Mouse (Mus musculus) thymus, adult 18-20 months (tissue): ENCODE data around the gene Enc1.
A peak's percentile ranks its signal among the peaks of the same experiment; 100 is the strongest.

ENCODE experiments used
- DNase-seq, 2 experiments: peaks; one replicate each; pipeline ENCODE4 v3.0.0; 2022; ENCODE audit warnings: mixed read lengths in 2 of 2

The Enc1 gene

DNA sequence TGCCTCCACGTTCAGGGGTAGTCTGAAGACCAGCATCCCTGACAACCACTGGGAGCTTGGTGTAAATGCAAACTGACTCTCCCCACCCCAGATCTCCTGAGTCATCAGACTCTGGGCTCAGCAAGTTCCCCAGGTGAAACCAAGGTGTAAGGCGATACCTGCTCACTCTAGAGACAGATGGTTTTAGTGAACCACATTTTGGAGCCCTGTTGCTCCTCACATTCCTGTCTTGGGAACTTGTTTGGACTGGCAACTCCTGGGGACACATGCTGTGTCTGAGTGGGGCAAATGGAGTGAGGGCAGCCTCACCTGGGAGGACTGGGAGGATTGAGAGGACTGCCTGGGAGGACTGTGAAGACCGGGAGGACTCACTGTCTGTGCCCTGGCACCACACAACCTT lies 13.1 kb upstream of the Enc1 start:
- DNase-seq = no peak

DNA sequence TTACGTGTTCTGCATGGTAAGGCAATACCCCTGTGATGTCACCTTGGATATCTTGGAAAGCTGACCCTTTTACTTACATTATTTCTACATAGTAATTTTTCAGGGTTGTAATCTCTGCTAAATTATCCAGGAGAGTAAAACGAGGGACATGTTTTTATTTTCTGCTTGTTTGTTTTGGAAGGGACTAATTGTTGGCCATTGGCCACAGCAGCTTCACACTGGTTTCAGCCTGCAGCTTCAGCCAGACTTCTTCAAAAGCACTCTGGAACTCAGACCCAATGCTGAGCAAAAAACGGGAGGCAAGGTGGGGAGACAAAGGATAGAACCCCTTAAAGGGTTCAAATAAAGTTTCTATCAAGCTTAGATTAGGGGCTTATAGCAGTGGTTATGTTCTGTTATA lies 10.8 kb upstream of the Enc1 start:
- DNase-seq = no peak

DNA sequence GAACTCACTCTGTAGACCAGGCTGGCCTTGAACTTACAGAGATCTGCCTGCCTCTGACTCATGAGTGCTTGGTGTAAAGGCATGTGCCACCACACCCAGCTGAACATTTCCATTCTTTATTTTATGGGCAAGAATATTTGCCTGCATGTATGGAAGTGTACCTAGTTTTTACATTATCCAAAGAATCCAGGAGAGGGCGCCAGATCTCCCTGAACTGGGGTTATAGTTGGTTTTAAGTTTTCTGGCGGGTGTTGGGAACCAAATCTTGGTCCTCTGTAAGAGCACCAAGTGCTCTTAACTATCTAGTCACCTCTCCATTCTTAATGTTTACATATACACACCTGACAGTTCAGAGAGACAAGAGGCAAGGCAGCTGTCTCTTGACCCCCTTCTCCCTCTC lies 7.8 kb upstream of the Enc1 start:
- no peak for DNase-seq

DNA sequence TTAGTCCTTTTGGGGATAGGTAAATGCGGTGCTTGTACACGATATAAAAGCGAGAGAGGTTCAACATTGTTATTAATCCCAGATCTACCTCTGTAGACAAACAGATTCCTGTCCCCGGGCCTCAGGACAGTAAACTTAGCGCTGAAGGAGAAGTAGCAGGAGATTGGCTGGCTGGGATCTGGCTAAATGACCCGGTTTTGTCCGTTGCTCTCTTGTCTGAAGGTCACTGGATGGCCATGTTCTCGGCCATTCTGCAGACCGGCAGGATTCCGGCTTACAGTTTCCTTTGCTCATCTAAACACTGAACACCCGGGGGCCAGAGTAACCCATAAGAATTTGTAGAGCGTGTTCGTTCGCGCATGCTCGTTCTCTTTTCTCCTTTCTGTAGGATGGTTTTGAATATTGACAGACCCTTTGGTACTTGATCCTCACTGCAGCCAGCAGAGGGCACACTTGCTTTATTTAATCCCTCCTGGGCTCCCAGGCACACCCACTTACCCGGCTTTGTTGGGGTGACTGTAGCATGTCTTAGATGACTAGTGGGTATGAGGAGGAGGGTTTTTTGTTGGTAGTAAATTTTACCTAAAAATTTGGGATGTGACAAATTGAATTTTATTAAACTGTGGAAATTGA lies 6.0 kb upstream of the Enc1 start:
- DNase-seq = peak; percentile 59 to 66

DNA sequence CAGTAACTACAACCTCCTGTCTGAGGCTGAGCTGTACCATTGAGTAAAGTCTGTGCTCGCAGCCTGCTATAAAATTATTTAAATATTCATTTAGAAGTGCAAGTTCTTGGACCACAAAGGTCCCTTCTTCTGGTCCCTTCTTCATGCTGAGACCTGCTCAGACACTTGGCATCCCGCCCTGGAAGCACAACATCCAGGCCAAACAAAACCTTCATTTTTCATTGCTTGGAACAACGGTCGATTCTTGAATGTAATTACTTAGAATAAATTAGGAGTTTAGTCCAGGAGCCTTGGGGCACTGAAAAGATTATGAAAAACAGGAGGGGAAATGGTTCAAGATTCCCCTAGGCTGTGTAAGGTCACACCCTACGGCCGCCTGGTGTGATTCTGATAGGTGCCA lies 5.0 kb upstream of the Enc1 start:
- no peak for DNase-seq

DNA sequence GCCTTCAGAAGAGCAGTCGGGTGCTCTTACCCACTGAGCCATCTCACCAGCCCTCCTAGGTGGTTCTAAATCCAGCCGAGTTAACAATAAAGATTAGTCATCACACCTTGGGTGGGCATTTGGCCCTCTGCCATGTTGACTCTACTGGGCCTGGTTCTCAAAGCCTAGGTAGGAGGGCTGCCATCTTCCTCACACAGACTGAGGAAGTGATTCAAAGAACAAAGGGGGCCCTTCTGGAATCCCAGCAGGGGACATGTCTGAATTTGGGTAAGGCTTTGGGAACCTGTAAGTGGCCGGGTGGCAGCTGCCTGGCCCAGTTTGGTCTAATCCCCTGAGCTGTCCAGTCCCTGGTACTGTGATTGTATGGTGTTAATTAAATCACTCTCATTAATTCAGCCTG lies 3.2 kb upstream of the Enc1 start:
- no peak for DNase-seq

DNA sequence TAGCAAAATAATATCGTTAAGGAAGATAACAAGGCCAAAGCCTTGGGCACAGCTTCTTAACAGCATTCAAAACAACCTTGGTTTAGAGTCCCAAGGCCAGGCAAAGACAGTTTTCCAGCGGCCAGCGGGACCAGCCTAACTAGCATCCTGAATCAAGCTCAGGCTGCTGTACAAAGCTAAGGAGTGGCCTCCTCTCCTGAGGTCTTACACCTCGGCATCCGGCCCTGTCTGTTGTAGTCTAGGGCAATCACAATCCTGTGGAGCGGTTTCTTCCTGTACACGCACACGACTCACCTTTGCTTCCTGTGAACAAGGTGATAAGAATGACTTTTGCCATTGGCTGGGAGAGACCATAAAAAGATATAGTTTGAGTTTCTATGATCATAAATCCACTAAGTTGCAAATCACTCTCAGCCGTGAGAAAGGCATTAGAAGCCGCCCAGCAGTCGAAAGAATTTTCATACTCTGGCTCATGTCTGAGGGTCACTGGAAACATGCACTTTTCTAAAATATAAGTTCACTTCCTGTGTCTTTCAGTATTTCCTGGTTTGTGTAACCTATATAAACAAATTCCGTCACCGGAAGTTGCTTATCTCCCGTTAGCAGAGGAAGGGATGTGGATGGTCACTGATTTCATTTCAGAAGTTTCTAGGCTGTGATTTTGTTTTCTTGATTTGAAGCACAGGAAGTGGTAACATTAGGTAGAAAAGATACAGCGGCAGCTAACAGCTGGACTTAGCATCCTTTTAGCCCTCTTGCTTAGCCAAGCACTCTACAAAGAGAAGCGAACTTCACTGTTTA lies 2.5 kb upstream of the Enc1 start:
- no peak for DNase-seq

DNA sequence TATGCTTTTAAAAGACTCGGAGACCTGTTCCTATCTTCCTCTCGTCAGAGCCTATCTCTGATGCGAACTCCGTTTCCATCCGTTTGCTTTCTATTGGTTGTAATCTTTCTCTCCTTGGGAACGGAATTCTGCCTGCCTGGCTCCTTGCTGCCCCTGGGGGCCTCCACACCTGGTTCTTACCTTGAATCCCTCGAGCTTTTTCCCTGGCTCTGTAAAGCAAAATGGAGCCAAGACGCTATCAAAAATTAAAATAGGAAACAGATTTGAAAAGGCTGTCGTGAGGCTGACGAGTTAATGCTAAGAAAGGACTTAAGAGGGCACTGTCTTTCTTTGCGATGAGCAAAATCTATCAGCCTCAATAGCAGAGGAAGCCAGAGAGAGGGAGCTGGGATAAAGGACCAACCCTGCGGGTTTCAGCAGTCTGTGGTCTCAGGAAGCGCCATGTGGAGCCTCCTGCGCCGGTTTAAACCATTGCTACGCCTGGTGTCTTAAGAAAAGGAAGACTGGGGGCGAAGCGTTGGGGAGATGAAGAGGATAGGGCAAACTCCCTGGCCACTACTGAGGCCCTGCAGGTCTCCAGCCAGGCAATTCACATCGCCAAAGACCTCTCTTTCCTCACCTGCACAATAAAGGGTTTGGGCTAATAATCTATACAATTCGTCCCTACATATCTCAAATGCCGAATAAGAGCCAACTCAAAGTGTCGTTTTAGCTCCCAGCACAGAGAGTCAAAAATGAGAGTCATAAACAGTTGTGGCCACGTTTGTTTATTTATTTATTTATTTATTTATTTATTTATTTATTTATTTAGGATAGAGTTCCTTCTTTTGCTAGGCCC lies 1.3 kb upstream of the Enc1 start:
- DNase-seq = peak; percentile 14 to 19

DNA sequence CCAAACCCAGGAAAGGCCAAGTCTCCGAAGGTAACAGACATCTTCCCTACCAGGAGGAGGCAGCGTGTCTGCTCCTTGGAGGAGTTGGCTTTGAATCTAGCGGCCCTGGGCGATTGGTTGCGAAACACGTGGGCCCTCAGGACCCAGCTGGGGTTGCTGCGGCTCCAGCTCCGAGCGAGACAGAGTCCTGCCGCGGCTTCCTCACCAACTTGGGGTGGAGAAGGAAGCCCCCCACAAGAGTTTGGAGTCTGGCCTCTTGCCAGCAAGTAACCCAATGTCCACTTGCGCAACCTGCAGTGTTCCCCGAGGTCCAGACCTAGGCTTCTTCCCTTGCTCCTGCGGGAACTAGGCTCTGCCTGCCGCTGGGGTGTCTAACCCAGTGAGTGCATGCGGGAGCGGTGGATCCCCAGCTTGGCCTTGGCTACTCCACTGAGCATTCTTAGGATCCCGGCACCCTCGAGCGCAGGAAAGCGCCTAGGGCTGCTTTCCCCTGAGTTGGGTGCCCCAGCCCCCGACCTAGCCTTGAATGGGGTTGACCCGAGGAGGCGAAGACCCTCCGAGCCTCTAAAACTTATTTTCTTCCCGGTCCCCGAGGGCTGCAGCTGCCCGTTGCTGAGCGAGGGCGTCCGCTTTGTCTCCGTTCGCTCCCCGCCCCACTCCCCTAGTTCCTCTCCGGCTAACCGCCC lies 483 bp upstream of the Enc1 start:
- peak; percentile 53 to 65 for DNase-seq

DNA sequence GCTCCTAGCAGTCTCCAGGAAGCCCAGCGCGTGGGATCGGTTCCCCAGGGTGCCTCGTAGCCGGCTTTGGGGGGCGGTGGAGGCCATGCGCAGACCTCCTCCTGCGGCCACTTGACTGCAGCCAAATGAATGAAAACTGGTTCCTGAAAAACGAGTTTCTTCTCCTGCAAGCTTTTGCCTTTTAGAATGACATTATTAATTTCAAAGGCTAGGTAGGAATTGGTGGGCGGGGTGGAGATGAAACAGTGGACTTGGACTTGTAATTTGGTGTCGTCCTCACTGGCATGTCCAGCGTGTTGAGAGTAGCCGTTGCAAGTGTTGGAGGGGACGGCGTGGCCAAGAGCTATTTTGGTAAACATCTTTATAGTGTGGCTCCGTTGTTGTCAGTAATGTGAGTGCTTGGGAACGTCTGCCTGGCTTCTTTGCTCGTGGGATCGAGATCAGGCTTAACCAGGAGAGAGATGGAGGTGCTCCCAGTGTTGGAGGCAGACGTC lies 929 bp downstream of the Enc1 start:
- DNase-seq = peak in 1 of 2 experiments; percentile 9

DNA sequence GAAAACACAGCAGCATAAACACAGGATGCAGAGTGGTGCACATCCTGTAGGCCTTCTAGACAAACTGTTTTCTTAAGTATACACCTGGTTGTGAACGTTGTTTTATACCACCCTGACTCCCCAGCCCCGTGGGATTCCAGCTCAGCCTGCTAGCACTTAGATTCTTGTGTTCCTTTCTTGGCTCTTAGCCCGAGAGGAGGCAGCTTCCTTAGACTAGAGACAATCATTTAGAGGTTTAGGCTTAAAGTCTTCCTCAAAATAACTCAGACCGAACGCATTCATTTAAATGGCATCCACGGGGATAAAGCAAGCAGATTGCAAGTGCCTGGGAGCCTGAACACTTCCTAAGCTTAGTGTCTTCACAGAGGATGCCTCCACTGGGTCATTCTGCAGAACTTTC lies 1.8 kb downstream of the Enc1 start:
- no peak for DNase-seq

DNA sequence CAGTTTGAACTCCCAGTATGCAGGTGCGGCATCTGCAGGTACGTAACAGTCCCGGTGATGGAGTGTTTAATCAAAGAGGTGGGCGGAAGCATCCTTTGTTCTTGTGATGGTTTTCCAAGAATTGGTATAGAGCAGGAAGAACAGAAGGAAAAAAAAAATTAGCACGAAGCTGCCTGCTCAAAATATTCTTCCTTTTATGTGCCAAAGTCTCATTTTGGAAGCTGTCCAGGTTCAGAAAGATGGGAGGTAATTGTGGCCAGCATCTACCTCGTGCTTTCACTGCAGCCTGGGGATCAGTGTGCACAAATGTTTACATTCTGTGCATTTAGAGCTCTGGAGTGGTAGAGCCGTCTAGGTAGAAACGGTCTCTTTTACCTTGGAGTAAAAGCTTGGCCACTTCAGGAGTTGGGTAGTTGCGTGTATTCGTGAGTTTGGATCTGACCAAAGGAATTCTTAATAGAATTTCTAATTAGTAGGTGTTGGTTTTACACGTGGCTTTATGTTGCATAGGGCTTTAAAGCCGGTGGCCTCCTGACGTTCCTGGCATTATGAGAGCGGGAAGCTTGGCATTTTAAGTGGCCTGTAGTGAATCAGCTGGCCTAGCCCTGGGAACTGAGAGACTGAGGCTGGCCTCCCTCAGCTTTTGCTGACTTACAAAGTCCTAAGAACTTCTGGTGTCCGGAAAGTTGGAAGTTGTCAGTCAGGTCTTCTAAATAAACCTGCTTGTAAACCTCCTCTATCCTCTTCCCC lies 3.2 kb downstream of the Enc1 start:
- no peak for DNase-seq

DNA sequence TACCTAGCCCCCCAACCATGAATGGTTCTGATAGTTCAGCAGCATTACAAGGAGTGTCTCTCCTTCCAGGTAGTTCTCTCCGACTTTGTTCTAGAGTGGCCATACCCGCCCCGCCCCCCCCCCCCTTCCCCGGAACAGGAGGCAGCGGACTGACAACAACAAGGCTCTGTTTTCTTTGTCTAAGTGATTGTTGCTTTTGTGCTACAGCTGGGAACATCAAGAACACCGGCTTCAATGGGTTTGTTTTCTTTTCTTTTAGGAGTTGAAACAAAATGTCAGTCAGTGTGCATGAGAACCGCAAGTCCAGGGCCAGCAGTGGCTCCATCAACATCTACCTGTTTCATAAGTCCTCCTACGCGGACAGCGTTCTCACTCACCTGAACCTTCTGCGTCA lies 3.8 kb downstream of the Enc1 start:
- no peak for DNase-seq

DNA sequence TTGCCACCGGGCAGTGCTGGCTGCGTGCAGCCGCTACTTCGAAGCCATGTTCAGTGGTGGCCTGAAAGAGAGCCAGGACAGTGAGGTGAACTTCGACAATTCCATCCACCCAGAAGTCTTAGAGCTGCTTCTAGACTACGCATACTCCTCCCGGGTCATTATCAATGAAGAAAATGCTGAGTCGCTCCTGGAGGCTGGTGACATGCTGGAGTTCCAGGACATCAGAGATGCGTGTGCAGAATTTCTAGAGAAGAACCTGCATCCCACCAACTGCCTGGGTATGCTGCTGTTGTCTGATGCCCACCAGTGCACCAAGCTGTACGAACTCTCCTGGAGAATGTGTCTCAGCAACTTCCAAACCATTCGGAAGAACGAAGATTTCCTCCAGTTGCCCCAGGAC lies 4.3 kb downstream of the Enc1 start:
- no peak for DNase-seq

DNA sequence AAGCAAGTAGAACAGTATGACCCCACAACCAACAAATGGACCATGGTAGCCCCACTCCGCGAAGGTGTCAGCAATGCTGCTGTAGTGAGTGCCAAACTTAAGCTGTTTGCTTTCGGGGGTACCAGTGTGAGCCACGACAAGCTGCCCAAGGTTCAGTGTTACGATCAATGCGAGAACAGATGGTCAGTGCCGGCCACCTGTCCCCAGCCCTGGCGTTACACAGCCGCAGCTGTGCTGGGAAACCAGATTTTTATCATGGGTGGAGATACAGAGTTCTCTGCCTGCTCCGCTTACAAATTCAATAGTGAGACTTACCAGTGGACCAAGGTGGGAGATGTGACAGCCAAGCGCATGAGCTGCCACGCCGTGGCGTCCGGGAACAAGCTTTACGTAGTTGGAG lies 5.3 kb downstream of the Enc1 start:
- no peak for DNase-seq

DNA sequence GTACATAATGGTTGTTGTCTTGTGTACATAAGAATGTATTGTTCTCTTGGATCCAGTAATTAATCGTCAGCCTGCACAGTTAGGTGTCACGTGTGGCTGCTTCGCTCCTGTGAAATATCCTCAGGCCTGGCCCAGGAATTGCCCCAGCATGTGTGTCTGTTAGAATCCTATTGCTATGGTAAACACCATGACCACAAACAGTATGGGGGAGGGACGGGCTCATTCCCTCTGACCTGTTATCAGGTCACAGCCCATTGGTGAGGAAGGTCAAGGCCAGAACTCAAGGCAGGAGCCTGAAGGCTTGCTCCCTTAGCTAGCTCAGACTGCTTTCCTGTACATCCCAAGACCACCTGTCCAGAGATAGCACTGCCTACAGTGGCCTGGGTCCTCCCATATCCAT lies 6.8 kb downstream of the Enc1 start:
- DNase-seq = no peak

DNA sequence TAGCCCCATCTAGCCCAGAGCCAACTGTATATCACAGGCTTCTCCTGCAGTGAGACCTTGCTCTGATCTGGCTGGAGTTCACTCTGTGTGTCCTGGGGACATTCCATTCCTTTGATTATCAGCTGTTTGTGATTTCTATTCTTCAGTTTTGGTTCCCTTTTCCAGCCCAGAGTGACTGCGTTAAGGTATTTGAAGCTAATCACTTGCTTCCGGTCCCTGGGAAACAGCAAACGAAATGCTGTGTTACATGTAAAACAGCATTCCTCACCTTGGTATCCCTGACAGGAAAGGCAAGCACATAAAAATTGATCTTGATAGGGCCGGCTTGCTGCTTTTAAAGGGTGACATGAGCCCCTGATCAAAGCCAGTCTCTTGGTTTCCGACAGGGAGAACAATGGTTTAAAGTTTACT lies 8.2 kb downstream of the Enc1 start:
- DNase-seq = no peak

DNA sequence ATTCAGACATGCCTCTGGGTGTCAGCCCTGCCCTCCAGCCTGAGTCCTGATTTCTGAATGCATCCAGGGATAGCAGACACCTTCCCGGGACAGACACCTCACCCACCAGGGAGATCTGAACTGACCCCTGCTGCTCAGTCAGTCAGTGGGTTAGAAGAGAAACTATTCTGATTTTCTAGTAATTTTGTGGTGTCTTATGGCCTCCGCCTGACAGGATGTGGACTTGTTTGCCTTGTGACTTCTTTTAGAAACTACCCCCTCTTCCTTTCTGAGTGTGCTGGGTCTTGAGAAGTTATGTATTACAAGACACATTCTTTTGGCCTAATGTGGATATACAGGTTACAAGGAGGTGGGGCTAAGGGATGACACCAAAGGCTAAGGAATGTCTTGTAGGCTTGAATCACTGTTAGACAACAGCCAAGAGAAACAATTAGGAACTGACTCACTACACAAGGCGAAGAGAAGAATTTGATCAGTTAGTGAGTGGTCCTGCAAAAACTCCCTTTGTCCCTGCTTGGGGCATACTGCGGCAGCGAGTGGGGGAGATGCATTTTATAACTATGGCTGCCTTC lies 8.7 kb downstream of the Enc1 start:
- DNase-seq = no peak

DNA sequence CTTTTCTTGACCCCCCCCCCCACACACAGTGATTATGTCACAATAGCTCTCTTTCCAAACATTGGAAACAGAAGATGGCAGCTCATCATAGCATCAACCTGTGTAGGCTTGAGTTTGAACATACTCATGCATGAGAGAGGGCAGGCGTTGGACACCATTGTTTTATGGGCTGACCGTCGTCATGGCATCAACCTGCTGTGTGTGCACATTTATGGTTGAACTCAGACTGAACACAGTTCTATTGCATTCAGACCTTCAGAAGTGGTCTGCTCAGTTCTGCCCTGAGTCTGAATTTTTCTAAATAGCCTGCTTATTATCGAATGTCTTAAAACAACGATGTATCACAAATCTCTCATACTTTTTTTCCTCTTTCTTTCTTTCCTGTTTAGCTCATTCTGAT lies 9.2 kb downstream of the Enc1 start:
- DNase-seq = no peak

DNA sequence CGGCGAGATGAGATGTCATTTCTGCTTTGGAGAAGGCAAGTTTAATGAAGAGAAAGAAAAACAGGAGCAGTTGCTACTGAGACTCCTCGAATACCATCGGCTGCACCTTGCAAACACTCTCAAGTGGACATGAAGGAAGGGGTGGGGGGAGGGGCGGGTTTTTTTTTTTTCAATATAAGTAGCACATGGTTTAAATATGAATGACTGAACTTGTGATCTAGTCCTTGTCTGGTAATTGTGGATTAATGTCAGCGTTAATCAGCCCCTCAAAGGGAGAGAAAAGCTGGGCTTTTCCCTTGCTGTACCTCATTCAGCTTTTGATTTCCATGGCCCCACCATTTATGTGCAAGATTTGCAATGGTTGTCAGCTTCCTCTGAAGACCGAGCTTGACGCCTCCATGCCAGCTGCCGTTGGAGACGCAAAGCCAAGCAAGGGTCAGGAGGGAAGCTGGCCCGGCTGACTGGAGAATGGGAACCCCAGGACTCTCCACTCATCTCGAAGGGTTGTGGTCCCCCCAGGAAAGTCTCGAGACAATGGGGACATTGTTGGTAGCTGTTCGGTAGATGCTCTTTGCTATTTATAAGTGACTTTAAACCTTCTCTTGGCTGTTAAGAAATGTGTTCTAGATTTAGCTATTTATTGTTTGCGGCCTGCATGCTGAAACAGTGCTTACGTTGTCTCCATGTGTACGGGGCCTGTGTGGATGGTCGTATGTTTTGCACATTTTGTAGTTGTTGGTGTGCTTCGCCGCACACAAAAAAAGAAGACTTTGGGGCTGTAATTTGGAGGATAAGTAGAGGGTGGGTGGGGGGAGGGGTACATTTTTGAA lies 9.9 kb downstream of the Enc1 start:
- no peak for DNase-seq

DNA sequence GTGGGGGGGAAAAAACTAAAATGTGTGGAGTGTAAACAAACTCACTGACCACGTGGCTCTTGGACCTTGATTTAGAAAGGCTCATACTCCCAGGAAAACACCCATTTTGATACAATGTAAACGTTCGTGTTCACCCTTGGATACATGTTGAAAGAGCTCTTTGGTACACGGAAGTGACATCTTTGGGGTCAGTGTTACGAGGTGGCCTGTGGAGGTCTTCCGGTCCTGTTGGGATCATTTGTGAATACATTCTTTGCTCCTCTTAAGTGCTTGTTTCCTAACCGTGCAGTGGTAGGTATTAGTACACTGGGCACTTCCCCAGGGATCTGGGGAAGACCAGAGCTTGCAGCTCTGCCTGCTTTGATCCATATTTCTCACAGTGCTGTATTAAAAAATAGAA lies 10.8 kb downstream of the Enc1 start:
- DNase-seq = no peak
